Mouse (Mus musculus) left cerebral cortex, adult 2 months (tissue): ENCODE measurements at regions not wholly inside any gene's neighbourhood (a gene's known extent, or its start where the extent isn't known, plus 50 kb on each side); places are given as distances from the start of the nearest gene placed in this dataset.
"Not testable (repeated sequence)": the region's sequence is repeated elsewhere in the genome, so short reads cannot be mapped to it uniquely, and the experiment has no call there.

Experiments
- DNase-seq, 2 experiments: peaks; one replicate each; pipeline ENCODE4 v3.0.0; 2021 to 2022; ENCODE audit warnings: low spot score in 2 of 2, mixed read lengths in 1 of 2; ENCODE audit errors: extremely low spot score in 1 of 2
- H3K27ac ChIP-seq: fragments of 200-600 bp; 2 replicates; pipeline ENCODE4 v1.8.1; 2022
- H3K4me3 ChIP-seq: fragments of 200-600 bp; 2 replicates; pipeline ENCODE4 v1.8.1; 2022
- CTCF ChIP-seq: fragments of 200-600 bp; IDR thresholded peaks from 2 replicates; pipeline ENCODE4 v1.8.1; 2022; ENCODE audit warnings: antibody characterized with exemption, mild to moderate bottlenecking, moderate library complexity
- intact Hi-C: fragments of 180-260 bp; cut with DNase I; formaldehyde crosslinking; loops from one replicate; pipeline ENCODE4 v1.15.1; 2025

GRCm38 (mm10) chr6:140816359-140816758, 87.3 kb downstream of the Gm11077 start:
- TF ChIP-seq CTCF, result no peak
- intact Hi-C loops, result no loop called here
- Histone ChIP-seq H3K27ac (no peak overlapping the region), H3K4me3 (no peak overlapping the region)
- no peak for DNase-seq

GRCm38 (mm10) chr6:140816831-140817230, 87.7 kb downstream of the Gm11077 start:
- H3K27ac ChIP-seq, result no peak overlapping the region
- no peak for TF ChIP-seq CTCF
- intact Hi-C loops, result no loop called here
- H3K4me3 ChIP-seq, result no peak overlapping the region
- no peak for DNase-seq

- no peak for TF ChIP-seq CTCF
- Histone ChIP-seq H3K27ac (no peak overlapping the region), H3K4me3 (no peak overlapping the region)
- intact Hi-C loops, result no loop called here
- no peak for DNase-seq
These were observed 90.4 kb downstream of the Gm11077 start for GRCm38 (mm10) chr6:140819451-140819878.

GRCm38 (mm10) chr6:140826522-140826921, 97.4 kb downstream of the Gm11077 start:
- TF ChIP-seq CTCF, result no peak
- H3K4me3 ChIP-seq, result no peak overlapping the region
- DNase-seq, result no peak
- H3K27ac ChIP-seq, result no peak overlapping the region
- intact Hi-C loops, result no loop called here

GRCm38 (mm10) chr6:140827651-140828050, 98.6 kb downstream of the Gm11077 start:
- H3K4me3 ChIP-seq, result no peak overlapping the region
- no peak overlapping the region for H3K27ac ChIP-seq
- no peak for DNase-seq
- TF ChIP-seq CTCF, result no peak
- intact Hi-C loops, result no loop called here

GRCm38 (mm10) chr6:140843292-140843991, 114.4 kb downstream of the Gm11077 start:
- no peak overlapping the region for H3K27ac ChIP-seq
- intact Hi-C loops, result no loop called here
- no peak overlapping the region for H3K4me3 ChIP-seq
- no peak for TF ChIP-seq CTCF
- DNase-seq, result no peak

- TF ChIP-seq CTCF, result no peak
- H3K4me3 ChIP-seq, result no peak overlapping the region
- intact Hi-C loops, result no loop called here
- DNase-seq, result no peak
- no peak overlapping the region for H3K27ac ChIP-seq
These were observed 118.1 kb downstream of the Gm11077 start for GRCm38 (mm10) chr6:140847165-140847564.

- TF ChIP-seq CTCF, result no peak
- Histone ChIP-seq H3K4me3 (no peak overlapping the region), H3K27ac (no peak overlapping the region)
- no peak for DNase-seq
- intact Hi-C loops, result loop anchor here (10.0 kb wide), 1 partner anchor 88 kb away; no protein-coding TSS in a partner anchor
These were observed 123.3 kb downstream of the Gm11077 start for GRCm38 (mm10) chr6:140852420-140852819.

- peak; percentile 45 to 47 for DNase-seq
- no peak overlapping the region for H3K27ac ChIP-seq
- peak; percentile 69 for TF ChIP-seq CTCF
- intact Hi-C loops, result loop anchor here (10.0 kb wide), 1 partner anchor 89 kb away; no protein-coding TSS in a partner anchor
- no peak overlapping the region for H3K4me3 ChIP-seq
These were observed 124.4 kb downstream of the Gm11077 start for GRCm38 (mm10) chr6:140853508-140853907.

GRCm38 (mm10) chr6:140854691-140855090, 125.6 kb downstream of the Gm11077 start:
- DNase-seq, result no peak
- intact Hi-C loops, result loop anchor here (10.0 kb wide), 1 partner anchor 90 kb away; no protein-coding TSS in a partner anchor
- no peak for TF ChIP-seq CTCF
- H3K4me3 ChIP-seq, result no peak overlapping the region
- no peak overlapping the region for H3K27ac ChIP-seq

- DNase-seq, result no peak
- Histone ChIP-seq H3K27ac (no peak overlapping the region), H3K4me3 (peak overlapping the region; percentile 9; the same call in 1 of the 2 replicates)
- no peak for TF ChIP-seq CTCF
- intact Hi-C loops, result loop anchor here (10.0 kb wide), 1 partner anchor 92 kb away; no protein-coding TSS in a partner anchor
These were observed 127.5 kb downstream of the Gm11077 start for GRCm38 (mm10) chr6:140856468-140857117.

GRCm38 (mm10) chr6:140857118-140857746, 128.1 kb downstream of the Gm11077 start:
- DNase-seq, result peak; percentile 31 to 39
- H3K4me3 ChIP-seq, result peak overlapping the region; percentile 9; the same call in 1 of the 2 replicates
- no peak overlapping the region for H3K27ac ChIP-seq
- intact Hi-C loops, result loop anchor here (10.0 kb wide), 1 partner anchor 92 kb away; no protein-coding TSS in a partner anchor
- no peak for TF ChIP-seq CTCF

- H3K27ac ChIP-seq, H3K4me3 ChIP-seq, DNase-seq, intact Hi-C loops: not testable (repeated sequence)
These were observed 140.4 kb downstream of the Gm11077 start for GRCm38 (mm10) chr6:140869523-140869922.
